Mouse (Mus musculus): ENCODE data around the gene Gm21789.
"Not testable (repeated sequence)": the region's sequence is repeated elsewhere in the genome, so short reads cannot be mapped to it uniquely, and the experiment has no call there.

Gene Gm21789

GRCm38 (mm10) chrX:32941468-32941867 lies at the start of gene Gm21789:
Gene Gm21789, plus strand, starts transcription at chrX:32941768.
- DNase-seq (ENCODE audit: low read depth), result not testable (repeated sequence)

DNA sequence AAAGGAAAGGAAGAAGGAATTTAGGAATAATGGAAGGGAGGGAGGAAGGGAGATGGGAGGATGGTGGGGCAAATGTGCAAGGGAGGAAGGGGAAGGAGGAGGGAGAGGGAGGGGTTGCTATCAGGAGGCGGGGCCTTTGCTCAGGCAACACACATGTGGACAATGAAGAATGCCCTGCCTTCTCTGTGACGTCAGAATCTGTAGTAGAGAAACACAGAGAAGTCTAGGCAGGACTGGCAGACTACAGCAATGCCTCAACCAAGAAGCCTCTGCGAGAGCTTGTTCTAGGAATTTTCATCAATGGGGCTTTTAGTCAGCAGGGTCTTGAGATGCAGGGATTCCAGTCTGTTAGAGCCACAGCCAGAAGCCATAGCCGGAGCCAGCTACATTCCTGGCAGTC lies 47.2 kb upstream of the Gm21789 start, which contains the start of gene Btbd35f30:
Btbd35f30 (plus strand) TSS at position 301 of the 400 bp plus-strand sequence.
- DNase-seq (ENCODE audit: low read depth), result not testable (repeated sequence)

DNA sequence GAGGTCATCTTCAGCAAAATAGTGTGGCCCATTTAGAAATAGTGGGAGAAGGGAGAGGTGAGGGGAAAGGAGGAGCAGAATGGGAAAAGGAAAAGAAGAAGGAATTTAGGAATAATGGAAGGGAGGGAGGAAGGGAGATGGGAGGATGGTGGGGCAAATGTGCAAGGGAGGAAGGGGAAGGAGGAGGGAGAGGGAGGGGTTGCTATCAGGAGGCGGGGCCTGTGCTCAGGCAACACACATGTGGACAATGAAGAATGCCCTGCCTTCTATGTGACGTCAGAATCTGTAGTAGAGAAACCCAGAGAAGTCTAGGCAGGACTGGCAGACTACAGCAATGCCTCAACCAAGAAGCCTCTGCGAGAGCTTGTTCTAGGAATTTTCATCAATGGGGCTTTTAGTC lies 32.0 kb downstream of the Gm21789 start, which contains the start of gene Btbd35f5:
Btbd35f5 (plus strand) TSS at position 301 of the 400 bp plus-strand sequence.
- not testable (repeated sequence) for DNase-seq (ENCODE audit: low read depth)

Measured in fibroblast of lung, adult 2 months (primary cell).